In genomic region chr11:5868324-5868723, GRCm38 (mm10) we compare ENCODE assay signal across 23 mouse cellular contexts. TPM values are rescaled to one million over a fixed set of nuclear protein-coding genes. Genes with fewer than 3 reads are reported as not detected.
DNase-seq lines count a peak whose midpoint lies in the region; TF ChIP-seq lines count a peak whose summit lies in the region.
"Had no signal": no experiment of that assay in that cellular context is flagged by ENCODE, and none has a peak within 500 bp of the region (broad histone marks: within the 10 kb centered on the region; RNA-seq: fewer than 3 reads in every experiment).

No protein-coding gene starts in this region.

- H3K27me3 ChIP-seq in heart, adult 2 months (ENCODE audit: control insufficient read depth, insufficient read depth, low read length) = no peaks in the 10 kb centered on the region
- H3K27me3 ChIP-seq: embryonic facial prominence, embryonic 12.5 days had no signal

- 92% methylated on average over 12 of the region's 12 CpGs for WGBS in heart, adult 2 months

- H3K4me3 ChIP-seq in heart, adult 2 months = no peak overlapping the region
- H3K4me3 ChIP-seq: embryonic facial prominence, embryonic 12.5 days; forebrain, embryonic 12.5 days; heart, embryonic 12.5 days; hindbrain, embryonic 10.5 days; hindbrain, embryonic 15.5 days had no signal

- peak; percentile 90 for DNase-seq in heart, adult 11 months
- no peak for DNase-seq in heart, adult 2 months
- peak; percentile 43 to 51 for DNase-seq in kidney, adult 8-10 months
- DNase-seq in kidney, postnatal 10 days = peak; percentile 51
- no peak for DNase-seq in urinary bladder, postnatal 14 days (ENCODE audit: low spot score)
- no peak for DNase-seq in right cerebral cortex, postnatal 4 days
- DNase-seq in adrenal gland, postnatal 10 days = no peak
- DNase-seq: adrenal gland, postnatal 14 days; B cell, adult 2 months; cerebellum, adult 9-10 months; cerebellum, postnatal 25 days; gastrocnemius, postnatal 10 days had no signal

- no peak for TF ChIP-seq CTCF in heart, adult 2 months (IDR thresholded peaks at IDR 0.05)

- no peak overlapping the region for H3K27ac ChIP-seq in heart, adult 2 months
- H3K27ac ChIP-seq: embryonic facial prominence, embryonic 12.5 days; forebrain, embryonic 12.5 days; hindbrain, embryonic 10.5 days; hindbrain, embryonic 15.5 days had no signal

- TF ChIP-seq POLR2A in heart, adult 2 months (IDR thresholded peaks at IDR 0.05; ENCODE audit: insufficient read depth, low read depth, low read length) = no peak

- intact Hi-C loops in heart, adult 2 months (cut with DNase I) = no loop called here

- TF ChIP-seq EP300 in heart, adult 2 months (IDR thresholded peaks at IDR 0.05; ENCODE audit: insufficient read depth, low read depth, low read length) = no peak

- no peaks in the 10 kb centered on the region for H3K79me2 ChIP-seq in heart, adult 2 months (replicated peaks; ENCODE audit: control insufficient read depth, insufficient read depth, low read length)

- no peak overlapping the region for H3K9ac ChIP-seq in heart, adult 2 months (ENCODE audit: low read depth, low read length)
- H3K9ac ChIP-seq: embryonic facial prominence, embryonic 12.5 days; forebrain, embryonic 12.5 days; heart, embryonic 12.5 days; hindbrain, embryonic 15.5 days had no signal

- no peaks in the 10 kb centered on the region for H3K36me3 ChIP-seq in heart, adult 2 months (ENCODE audit: control insufficient read depth, insufficient read depth, low read length)

- no peaks in the 10 kb centered on the region for H3K4me1 ChIP-seq in heart, adult 2 months (ENCODE audit: control insufficient read depth, insufficient read depth, low read length)
- H3K4me1 ChIP-seq: forebrain, embryonic 12.5 days; hindbrain, embryonic 15.5 days had no signal

RNA-seq across cellular contexts. Expression of gene Aebp1, which starts 6.6 kb away (rescaled TPM):
- 10 to 100 TPM; 18.6 to 19.9 TPM for total RNA-seq in heart, adult 2 months (2021)
- 25.6 and 33.3 TPM in 2 replicates for polyA plus RNA-seq in heart, adult 2 months (2012; rRNA removed)
- total RNA-seq in adrenal gland, postnatal 10 days (2021) = 100 to 1,000 TPM; 153 to 172 TPM
- total RNA-seq: MEL had no signal

RNA-seq across cellular contexts. Expression of gene Pold2, which starts 9.8 kb away (rescaled TPM):
- 10 to 100 TPM; 30.9 to 42.6 TPM for total RNA-seq in heart, adult 2 months (2021)
- polyA plus RNA-seq in heart, adult 2 months (2012; rRNA removed) = 49.1 and 58.1 TPM in 2 replicates
- total RNA-seq in adrenal gland, postnatal 10 days (2021) = 10 to 100 TPM; 48.6 to 53.0 TPM

RNA-seq across cellular contexts. Expression of gene Myl7, which starts 30.3 kb away (rescaled TPM):
- total RNA-seq in heart, adult 2 months (2021) = 100 to 1,000 TPM; 463 to 551 TPM
- 1,125 and 1,658 TPM in 2 replicates for polyA plus RNA-seq in heart, adult 2 months (2012; rRNA removed)
- under 1 TPM in 1 of 2 experiments, not detected in 1; 0.66 TPM for total RNA-seq in adrenal gland, postnatal 10 days (2021)
- total RNA-seq: adrenal gland, postnatal 14 days; gastrocnemius, postnatal 10 days; gastrocnemius, postnatal 4 days; MEL had no signal
- polyA plus RNA-seq: CD4-positive, CD25-positive, alpha-beta regulatory T cell, adult 4 months; cortical plate, adult 2 months; forebrain, embryonic 16.5 days; frontal cortex, adult 2 months had no signal

RNA-seq across cellular contexts. Expression of gene Polm, which starts 30.5 kb away (rescaled TPM):
- 1 to 10 TPM; 2.1 to 3.3 TPM for total RNA-seq in heart, adult 2 months (2021)
- 6.3 and 11.2 TPM in 2 replicates for polyA plus RNA-seq in heart, adult 2 months (2012; rRNA removed)
- 10 to 100 TPM in 1 of 2 experiments, 1 to 10 TPM in 1; 6.3 to 13.7 TPM for total RNA-seq in adrenal gland, postnatal 10 days (2021)

Comparison
In these comparisons a context has a peak if more than half of its experiments do, and no peak if none do; other contexts are left out.
1. DNase-seq: peak in heart, adult 11 months (single experiment), kidney, adult 8-10 months (2 of 2) and kidney, postnatal 10 days (single experiment); none in heart, adult 2 months (0 of 2), urinary bladder, postnatal 14 days (single experiment), right cerebral cortex, postnatal 4 days (single experiment) and adrenal gland, postnatal 10 days (single experiment).
2. RNA of gene Aebp1, which starts 6.6 kb away (total RNA-seq): 153 to 172 TPM in adrenal gland, postnatal 10 days; 18.6 to 19.9 TPM in heart, adult 2 months; every median in the first group is over 4 times any median in the second.
3. RNA of gene Myl7, which starts 30.3 kb away (total RNA-seq): 463 to 551 TPM in heart, adult 2 months; 0.66 TPM in adrenal gland, postnatal 10 days; every median in the first group is over 100 times any median in the second.